Mouse (Mus musculus): ENCODE measurements at regions not wholly inside any gene's neighbourhood (a gene's known extent, or its start where the extent isn't known, plus 50 kb on each side); places are given as distances from the start of the nearest gene placed in this dataset.
"Not testable (repeated sequence)": the region's sequence is repeated elsewhere in the genome, so short reads cannot be mapped to it uniquely, and the experiment has no call there.

DNA sequence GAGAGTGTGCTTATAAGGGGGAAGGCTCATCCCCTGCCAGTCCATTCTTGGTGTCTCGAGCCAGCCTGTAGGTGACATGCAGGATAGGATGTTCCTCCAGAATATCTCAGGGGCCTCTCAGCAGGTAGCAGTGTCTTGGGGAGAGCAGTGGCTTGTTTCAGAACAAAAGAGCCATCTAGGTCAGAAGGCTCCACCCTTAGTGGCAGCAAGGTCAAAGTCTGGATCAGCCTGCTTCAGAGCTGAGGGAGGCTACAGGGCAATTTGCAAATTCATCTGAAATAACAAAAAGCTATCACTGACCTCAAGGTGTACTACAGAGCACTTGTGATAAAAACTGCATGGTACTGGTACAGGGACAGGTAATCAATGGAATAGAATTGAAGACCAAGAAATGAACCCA, 1679.5 kb downstream of the Stim2 start:
- not testable (repeated sequence) for H3K27me3 ChIP-seq (replicated peaks; ENCODE audit: insufficient read depth, low read length); H3K9ac ChIP-seq (replicated peaks; ENCODE audit: low read depth); DNase-seq (ENCODE audit: low spot score); H3K36me3 ChIP-seq (ENCODE audit: insufficient read depth, low read length); H3K4me3 ChIP-seq (ENCODE audit: low read depth, low read length); H3K27ac ChIP-seq (ENCODE audit: low read length); H3K9me3 ChIP-seq (ENCODE audit: low read length); ATAC-seq; H3K4me2 ChIP-seq (replicated peaks; ENCODE audit: low read depth, low read length); H3K4me1 ChIP-seq (ENCODE audit: insufficient read depth, low read depth, low read length)
- WGBS = 88% methylated on average over 1 of the region's 1 CpGs

- WGBS = 74% methylated on average over 5 of the region's 5 CpGs
- no peak overlapping the region for H3K27ac ChIP-seq (ENCODE audit: low read length)
- no peak for ATAC-seq
Measured at GRCm38 (mm10) chr5:55691114-55691742, 1692.9 kb downstream of the Stim2 start.

DNA sequence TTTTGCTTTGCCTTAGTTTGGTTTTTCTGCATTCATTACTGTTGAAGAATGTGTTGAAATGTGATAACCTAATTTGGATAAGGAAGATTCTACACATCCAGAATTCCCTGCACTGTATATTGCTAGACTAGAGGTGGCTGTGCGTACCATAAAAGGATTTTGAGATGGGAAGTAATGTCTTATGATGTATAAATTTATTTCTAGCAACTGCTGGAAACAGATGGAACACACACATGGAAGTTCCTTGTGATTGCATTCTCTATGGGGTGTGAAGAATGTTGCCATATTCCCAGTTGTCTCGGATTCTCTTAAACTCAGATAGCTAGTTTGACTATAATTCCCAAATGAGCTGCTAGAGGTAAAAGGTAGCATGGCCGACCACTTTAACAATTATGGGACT, 1706.2 kb downstream of the Stim2 start:
- no peaks in the 10 kb centered on the region for H3K27me3 ChIP-seq (replicated peaks; ENCODE audit: insufficient read depth, low read length)
- DNase-seq (ENCODE audit: low spot score) = no peak
- H3K4me1 ChIP-seq (ENCODE audit: insufficient read depth, low read depth, low read length) = no peaks in the 10 kb centered on the region
- no peak for ATAC-seq
- WGBS = 68% methylated on average over 3 of the region's 3 CpGs
- no peak overlapping the region for H3K27ac ChIP-seq (ENCODE audit: low read length)
- H3K36me3 ChIP-seq (ENCODE audit: insufficient read depth, low read length) = no peaks in the 10 kb centered on the region
- H3K9me3 ChIP-seq (ENCODE audit: low read length) = no peaks in the 10 kb centered on the region
- H3K4me2 ChIP-seq (replicated peaks; ENCODE audit: low read depth, low read length) = no peak overlapping the region
- no peak overlapping the region for H3K4me3 ChIP-seq (ENCODE audit: low read depth, low read length)
- no peak overlapping the region for H3K9ac ChIP-seq (replicated peaks; ENCODE audit: low read depth)
- TF ChIP-seq CTCF (IDR thresholded peaks at IDR 0.05) (no peak), EP300 (IDR thresholded peaks at IDR 0.05) (no peak)

More at GRCm38 (mm10) chr5:55691114-55691742, 1692.9 kb downstream of the Stim2 start:
- Histone ChIP-seq H3K4me3 (ENCODE audit: low read depth, low read length) (no peak overlapping the region), H3K27me3 (replicated peaks; ENCODE audit: insufficient read depth, low read length) (no peaks in the 10 kb centered on the region), H3K36me3 (ENCODE audit: insufficient read depth, low read length) (no peaks in the 10 kb centered on the region), H3K9me3 (ENCODE audit: low read length) (no peaks in the 10 kb centered on the region), H3K4me1 (ENCODE audit: insufficient read depth, low read depth, low read length) (no peaks in the 10 kb centered on the region), H3K4me2 (replicated peaks; ENCODE audit: low read depth, low read length) (no peak overlapping the region), H3K9ac (replicated peaks; ENCODE audit: low read depth) (no peak overlapping the region)
- TF ChIP-seq EP300 (IDR thresholded peaks at IDR 0.05) (no peak), CTCF (IDR thresholded peaks at IDR 0.05) (no peak)
- DNase-seq (ENCODE audit: low spot score) = no peak

- no peak overlapping the region for H3K4me3 ChIP-seq (ENCODE audit: low read depth, low read length)
- WGBS = 39% methylated on average over 1 of the region's 1 CpGs
- H3K4me1 ChIP-seq (ENCODE audit: insufficient read depth, low read depth, low read length) = no peaks in the 10 kb centered on the region
- TF ChIP-seq CTCF (IDR thresholded peaks at IDR 0.05) = no peak
- no peak for TF ChIP-seq EP300 (IDR thresholded peaks at IDR 0.05)
- no peak overlapping the region for H3K9ac ChIP-seq (replicated peaks; ENCODE audit: low read depth)
- no peaks in the 10 kb centered on the region for H3K27me3 ChIP-seq (replicated peaks; ENCODE audit: insufficient read depth, low read length)
- no peak for ATAC-seq
- no peak for DNase-seq (ENCODE audit: low spot score)
- no peak overlapping the region for H3K27ac ChIP-seq (ENCODE audit: low read length)
- H3K4me2 ChIP-seq (replicated peaks; ENCODE audit: low read depth, low read length) = no peak overlapping the region
- no peaks in the 10 kb centered on the region for H3K9me3 ChIP-seq (ENCODE audit: low read length)
- H3K36me3 ChIP-seq (ENCODE audit: insufficient read depth, low read length) = no peaks in the 10 kb centered on the region
Measured at GRCm38 (mm10) chr5:55711786-55712185, 1713.5 kb downstream of the Stim2 start.

DNA sequence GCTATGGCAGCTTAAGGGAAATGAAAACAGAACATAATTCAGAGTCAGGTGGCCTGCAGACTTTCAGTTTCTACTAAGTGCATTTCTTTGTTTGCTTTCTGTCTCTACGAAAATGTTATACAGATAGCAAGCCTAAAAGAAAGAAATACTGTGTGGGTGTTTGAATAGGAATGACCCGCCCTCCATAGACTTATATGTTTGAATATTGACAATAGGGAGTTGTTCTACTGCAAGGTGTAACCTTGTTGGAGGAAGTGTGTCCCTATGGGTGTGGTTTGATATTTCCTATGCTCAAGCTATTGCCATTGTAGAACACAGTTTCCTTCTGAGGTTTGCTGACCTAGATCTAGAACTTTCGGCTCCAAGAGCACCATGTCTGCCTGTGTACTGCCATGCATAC, 1736.8 kb downstream of the Stim2 start:
- 80% methylated on average over 3 of the region's 3 CpGs for WGBS
- no peak overlapping the region for H3K4me3 ChIP-seq (ENCODE audit: low read depth, low read length)
- no peaks in the 10 kb centered on the region for H3K4me1 ChIP-seq (ENCODE audit: insufficient read depth, low read depth, low read length)
- H3K27me3 ChIP-seq (replicated peaks; ENCODE audit: insufficient read depth, low read length) = no peaks in the 10 kb centered on the region
- no peaks in the 10 kb centered on the region for H3K9me3 ChIP-seq (ENCODE audit: low read length)
- no peak for ATAC-seq
- no peak overlapping the region for H3K4me2 ChIP-seq (replicated peaks; ENCODE audit: low read depth, low read length)
- TF ChIP-seq CTCF (IDR thresholded peaks at IDR 0.05) = no peak
- no peak for TF ChIP-seq EP300 (IDR thresholded peaks at IDR 0.05)
- no peak overlapping the region for H3K27ac ChIP-seq (ENCODE audit: low read length)
- no peaks in the 10 kb centered on the region for H3K36me3 ChIP-seq (ENCODE audit: insufficient read depth, low read length)
- DNase-seq (ENCODE audit: low spot score) = no peak
- H3K9ac ChIP-seq (replicated peaks; ENCODE audit: low read depth) = no peak overlapping the region

DNA sequence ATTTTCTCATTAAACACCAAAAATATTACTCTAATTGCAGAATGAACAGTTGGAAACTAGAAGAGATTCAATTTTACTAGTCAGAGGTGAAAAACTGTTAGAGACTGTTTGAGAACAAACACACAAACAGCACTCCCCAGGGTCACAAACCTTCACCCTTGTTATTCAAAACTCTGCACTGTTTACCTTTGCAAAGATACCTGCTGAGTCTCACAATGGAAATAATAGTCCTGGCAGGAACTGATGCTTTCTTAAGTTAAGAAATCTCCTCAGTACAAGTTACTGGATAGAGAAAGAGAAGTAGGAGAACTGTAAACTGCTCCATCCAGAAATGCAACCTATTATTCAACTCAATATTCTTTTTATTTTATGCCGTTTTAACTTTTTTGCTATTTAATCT, 1763.5 kb downstream of the Stim2 start:
- no peaks in the 10 kb centered on the region for H3K27me3 ChIP-seq (replicated peaks; ENCODE audit: insufficient read depth, low read length)
- H3K9me3 ChIP-seq (ENCODE audit: low read length) = no peaks in the 10 kb centered on the region
- H3K36me3 ChIP-seq (ENCODE audit: insufficient read depth, low read length) = no peaks in the 10 kb centered on the region
- no peak overlapping the region for H3K4me2 ChIP-seq (replicated peaks; ENCODE audit: low read depth, low read length)
- no peaks in the 10 kb centered on the region for H3K4me1 ChIP-seq (ENCODE audit: insufficient read depth, low read depth, low read length)
- H3K9ac ChIP-seq (replicated peaks; ENCODE audit: low read depth) = no peak overlapping the region
- no peak overlapping the region for H3K27ac ChIP-seq (ENCODE audit: low read length)
- TF ChIP-seq EP300 (IDR thresholded peaks at IDR 0.05) = no peak
- no peak for TF ChIP-seq CTCF (IDR thresholded peaks at IDR 0.05)
- DNase-seq (ENCODE audit: low spot score) (no peak), ATAC-seq (no peak)
- 85% methylated on average over 1 of the region's 1 CpGs for WGBS
- H3K4me3 ChIP-seq (ENCODE audit: low read depth, low read length) = no peak overlapping the region
